Mouse (Mus musculus): ENCODE data around the gene Card19.
A peak's percentile ranks its signal among the peaks of the same experiment; 100 is the strongest.

Gene Card19

GRCm38 (mm10) chr13:49194811-49195210 is 21.0 kb downstream of the Card19 start:
- DNase-seq (ENCODE audit: low read depth, low spot score), result no peak

GRCm38 (mm10) chr13:49193650-49194049 is 22.2 kb downstream of the Card19 start:
- no peak for DNase-seq (ENCODE audit: low read depth, low spot score)

GRCm38 (mm10) chr13:49192156-49192855 is 23.5 kb downstream of the Card19 start:
- DNase-seq (ENCODE audit: low read depth, low spot score), result no peak

GRCm38 (mm10) chr13:49191673-49192035 is 24.2 kb downstream of the Card19 start:
- DNase-seq (ENCODE audit: low read depth, low spot score), result no peak

GRCm38 (mm10) chr13:49190876-49191672 is 24.8 kb downstream of the Card19 start:
- no peak for DNase-seq (ENCODE audit: low read depth, low spot score)

- DNase-seq (ENCODE audit: low read depth, low spot score), result no peak
Measured at GRCm38 (mm10) chr13:49189970-49190870, 25.6 kb downstream of the Card19 start.

- no peak for DNase-seq (ENCODE audit: low read depth, low spot score)
Measured at GRCm38 (mm10) chr13:49188966-49189360, 26.9 kb downstream of the Card19 start.

- no peak for DNase-seq (ENCODE audit: low read depth, low spot score)
Measured at GRCm38 (mm10) chr13:49188219-49188965, 27.4 kb downstream of the Card19 start.

GRCm38 (mm10) chr13:49187288-49188218 is 28.3 kb downstream of the Card19 start, which contains the start of gene Ninj1:
Gene Ninj1 (plus strand): TSS chr13:49187485.
- peak; percentile 73 for DNase-seq (ENCODE audit: low read depth, low spot score)

- no peak for DNase-seq (ENCODE audit: low read depth, low spot score)
Measured at GRCm38 (mm10) chr13:49186798-49187287, 29.0 kb downstream of the Card19 start.

GRCm38 (mm10) chr13:49183646-49184045 is 32.2 kb downstream of the Card19 start:
- no peak for DNase-seq (ENCODE audit: low read depth, low spot score)

GRCm38 (mm10) chr13:49183161-49183560 is 32.7 kb downstream of the Card19 start:
- no peak for DNase-seq (ENCODE audit: low read depth, low spot score)

GRCm38 (mm10) chr13:49181411-49181984 is 34.3 kb downstream of the Card19 start:
- DNase-seq (ENCODE audit: low read depth, low spot score), result no peak

- DNase-seq (ENCODE audit: low read depth, low spot score), result no peak
Measured at GRCm38 (mm10) chr13:49180691-49181090, 35.1 kb downstream of the Card19 start.

GRCm38 (mm10) chr13:49180274-49180673 is 35.6 kb downstream of the Card19 start:
- DNase-seq (ENCODE audit: low read depth, low spot score), result no peak

- no peak for DNase-seq (ENCODE audit: low read depth, low spot score)
Measured at GRCm38 (mm10) chr13:49178839-49179585, 36.8 kb downstream of the Card19 start.

- DNase-seq (ENCODE audit: low read depth, low spot score), result no peak
Measured at GRCm38 (mm10) chr13:49175509-49175908, 40.3 kb downstream of the Card19 start.

GRCm38 (mm10) chr13:49172971-49173596 is 42.8 kb downstream of the Card19 start:
- peak; percentile 90 for DNase-seq (ENCODE audit: low read depth, low spot score)

All from mesoderm, embryonic 11.5 days (tissue).